Mouse (Mus musculus): ENCODE measurements around the gene Oxsr1.
"Not testable (repeated sequence)": the region's sequence is repeated elsewhere in the genome, so short reads cannot be mapped to it uniquely, and the experiment has no call there.

Oxsr1 gene

GRCm38 (mm10) chr9:119268588-119269145, 53.6 kb downstream of the Oxsr1 start:
- DNase-seq (ENCODE audit: low spot score) = no peak

- DNase-seq (ENCODE audit: low spot score) = no peak
Measured at GRCm38 (mm10) chr9:119268120-119268519, 54.1 kb downstream of the Oxsr1 start.

- DNase-seq (ENCODE audit: low spot score) = not testable (repeated sequence)
Measured at GRCm38 (mm10) chr9:119266121-119266395, 56.2 kb downstream of the Oxsr1 start.

DNA sequence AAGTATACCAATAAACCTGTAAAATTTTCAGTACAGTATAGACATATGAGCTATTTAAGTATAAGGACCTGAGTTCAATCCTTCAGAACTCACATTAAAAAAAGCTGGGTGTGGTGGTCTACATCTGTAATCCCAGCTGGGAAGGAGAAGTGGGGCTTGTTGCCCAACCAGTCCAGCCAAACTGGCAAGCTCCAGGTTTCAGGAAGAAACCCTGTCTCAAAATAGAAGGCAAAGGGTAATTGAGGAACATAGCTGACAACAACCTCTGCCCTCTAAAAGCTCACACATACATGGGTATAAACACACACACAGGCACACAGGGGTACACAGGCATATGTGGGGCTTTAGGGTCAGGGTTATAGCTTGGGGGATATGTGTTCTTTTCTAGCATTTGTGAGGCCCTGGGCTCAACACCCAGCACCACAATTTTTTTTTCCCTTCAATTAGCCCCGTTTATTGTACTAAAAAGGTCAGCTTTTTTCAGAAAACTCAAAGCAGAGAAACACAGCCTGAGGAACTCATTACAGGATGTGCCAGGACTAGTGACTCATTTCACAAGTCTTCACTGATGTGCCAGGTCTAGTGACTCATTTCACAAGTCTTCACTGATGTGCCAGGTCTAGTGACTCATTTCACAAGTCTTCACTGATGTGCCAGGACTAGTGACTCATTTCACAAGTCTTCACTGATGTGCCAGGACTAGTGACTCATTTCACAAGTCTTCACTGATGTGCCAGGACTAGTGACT, 56.7 kb downstream of the Oxsr1 start:
- not testable (repeated sequence) for DNase-seq (ENCODE audit: low spot score)

- DNase-seq (ENCODE audit: low spot score) = no peak
Measured at GRCm38 (mm10) chr9:119263067-119263466, 59.2 kb downstream of the Oxsr1 start.

- DNase-seq (ENCODE audit: low spot score) = no peak
Measured at GRCm38 (mm10) chr9:119260825-119261224, 61.4 kb downstream of the Oxsr1 start.

GRCm38 (mm10) chr9:119258785-119259184, 63.4 kb downstream of the Oxsr1 start:
- no peak for DNase-seq (ENCODE audit: low spot score)

DNA sequence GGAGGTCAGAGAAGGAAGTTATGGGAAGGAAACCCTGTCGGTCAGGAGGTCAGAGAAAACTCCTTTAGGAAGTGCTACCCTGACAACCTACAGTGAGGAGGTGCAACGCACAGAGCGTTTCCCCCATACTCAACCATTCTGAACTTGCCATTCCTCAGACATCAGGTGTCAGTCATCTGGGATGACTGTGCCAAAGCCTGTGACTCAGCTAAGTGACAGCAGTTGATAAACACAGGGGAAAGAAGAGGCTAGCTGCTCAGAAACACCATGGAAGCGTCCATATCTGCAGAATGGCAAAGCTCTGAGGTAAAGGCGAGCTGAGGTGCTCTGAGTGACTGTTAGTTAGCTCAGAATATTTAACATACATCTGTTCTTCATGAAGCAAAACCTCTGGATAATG, 64.1 kb downstream of the Oxsr1 start:
- DNase-seq (ENCODE audit: low spot score) = no peak

GRCm38 (mm10) chr9:119256161-119256560, 66.1 kb downstream of the Oxsr1 start:
- DNase-seq (ENCODE audit: low spot score) = no peak

GRCm38 (mm10) chr9:119255096-119255495, 67.1 kb downstream of the Oxsr1 start:
- DNase-seq (ENCODE audit: low spot score) = no peak

DNA sequence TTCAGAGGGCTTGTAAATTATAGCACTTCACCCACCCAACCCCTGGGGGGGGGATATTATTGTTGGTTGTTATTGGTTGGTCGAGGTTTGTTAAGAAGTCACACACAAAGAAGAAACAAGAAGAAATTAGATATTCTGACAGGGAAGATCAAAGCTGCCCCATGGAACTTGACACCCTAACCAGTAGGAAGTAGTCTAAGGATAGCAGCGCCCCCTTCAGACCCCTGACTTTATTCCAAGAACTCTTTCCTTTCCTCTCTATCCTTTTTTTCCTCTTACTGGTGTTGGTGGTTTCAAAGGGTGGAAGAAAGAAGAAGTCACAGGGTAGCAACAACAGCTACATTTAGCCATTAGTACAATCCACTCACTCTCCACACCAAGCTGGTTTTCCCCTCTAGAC, 68.0 kb downstream of the Oxsr1 start:
- no peak for DNase-seq (ENCODE audit: low spot score)

DNA sequence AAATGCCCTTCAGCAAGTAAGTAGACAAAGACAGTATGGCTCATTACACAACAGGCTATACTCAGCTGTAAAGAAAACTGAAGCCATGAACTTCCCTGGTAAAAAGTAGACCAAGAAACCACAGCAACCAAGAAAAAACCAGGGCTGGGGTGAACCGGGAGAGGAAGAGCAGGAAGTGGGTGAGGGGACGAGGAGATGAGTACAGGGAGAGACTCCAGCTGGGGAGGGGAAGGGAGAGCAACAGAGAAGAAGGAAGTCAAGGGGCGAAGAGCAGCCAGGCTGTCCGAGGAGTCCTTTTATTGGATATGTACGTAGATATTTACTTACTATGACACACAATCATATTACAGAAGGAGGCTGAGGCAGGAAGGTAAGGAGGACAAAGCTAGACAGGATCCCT, 74.2 kb downstream of the Oxsr1 start:
- DNase-seq (ENCODE audit: low spot score) = no peak

DNA sequence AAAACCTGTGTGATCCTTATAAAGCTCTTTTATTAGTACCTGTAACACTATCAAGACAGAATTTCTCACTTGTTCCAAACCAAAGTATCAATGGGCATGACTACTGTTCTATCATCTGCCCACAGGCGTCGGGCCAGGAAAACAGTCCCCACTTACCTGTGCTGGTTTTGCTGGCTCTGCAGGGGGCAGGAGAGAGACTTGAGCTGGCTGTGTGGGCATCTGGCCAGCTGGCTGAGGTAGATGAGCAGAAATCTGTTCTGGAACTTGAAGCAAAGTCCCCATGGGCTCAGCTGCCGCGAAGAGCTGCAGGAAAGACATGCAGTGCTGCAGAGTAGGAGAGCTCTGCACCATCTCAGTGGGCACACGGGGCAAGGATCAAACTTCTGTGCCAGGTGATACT, 75.4 kb downstream of the Oxsr1 start:
- DNase-seq (ENCODE audit: low spot score) = no peak

DNA sequence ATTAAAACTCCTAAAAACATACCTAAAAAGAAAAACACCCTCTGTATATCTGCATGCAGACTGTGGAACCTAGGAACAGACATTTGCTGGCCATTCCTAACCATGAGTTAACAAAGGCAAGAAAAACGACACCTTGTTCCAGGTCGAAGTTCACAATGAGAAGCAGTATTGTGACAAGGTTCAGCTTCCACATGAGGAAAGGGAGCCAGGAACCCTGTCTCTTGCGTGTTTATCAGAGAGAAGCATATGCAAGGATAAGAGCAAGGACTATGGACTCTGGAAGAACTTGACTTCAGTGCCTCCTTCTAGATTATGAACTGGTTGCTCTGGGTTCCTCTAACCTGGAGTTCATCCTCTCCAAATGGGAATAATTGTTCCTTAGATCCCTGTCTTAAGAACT, 78.2 kb downstream of the Oxsr1 start:
- no peak for DNase-seq (ENCODE audit: low spot score)

DNA sequence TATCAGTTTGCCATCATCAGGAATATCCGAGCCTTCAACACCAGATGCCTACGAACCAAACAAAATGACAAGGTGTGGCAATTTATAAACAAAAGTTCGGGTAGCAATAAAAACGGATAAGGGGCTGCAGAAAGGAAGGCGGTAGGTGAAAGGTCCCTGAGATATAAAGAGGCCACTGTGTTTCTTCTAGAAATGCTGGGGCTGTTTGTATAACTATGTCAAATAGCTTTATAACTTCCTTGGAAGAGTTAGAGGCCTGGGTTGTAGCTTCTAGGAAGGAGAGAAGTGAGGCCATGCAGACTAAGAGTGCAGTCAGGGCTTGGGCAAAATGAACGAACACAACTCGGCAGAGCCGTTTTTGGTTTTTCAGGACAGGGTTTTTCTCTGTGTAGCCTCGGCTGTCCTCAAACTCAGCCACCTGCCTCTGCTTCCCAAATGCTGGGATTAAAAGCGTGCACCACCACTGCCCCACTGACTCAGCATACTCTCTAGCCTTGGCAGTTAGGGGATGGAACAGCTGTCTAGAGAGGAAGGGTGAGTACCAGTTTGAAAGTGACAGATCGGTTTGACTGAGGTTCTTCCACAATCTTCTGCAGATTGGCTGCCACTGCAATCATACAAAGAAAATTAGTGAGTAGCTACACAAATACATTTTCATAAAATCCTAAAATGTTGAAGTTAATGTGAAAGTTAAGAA, 80.9 kb downstream of the Oxsr1 start:
- DNase-seq (ENCODE audit: low spot score) = no peak

GRCm38 (mm10) chr9:119240286-119240997, 81.8 kb downstream of the Oxsr1 start:
- no peak for DNase-seq (ENCODE audit: low spot score)

DNA sequence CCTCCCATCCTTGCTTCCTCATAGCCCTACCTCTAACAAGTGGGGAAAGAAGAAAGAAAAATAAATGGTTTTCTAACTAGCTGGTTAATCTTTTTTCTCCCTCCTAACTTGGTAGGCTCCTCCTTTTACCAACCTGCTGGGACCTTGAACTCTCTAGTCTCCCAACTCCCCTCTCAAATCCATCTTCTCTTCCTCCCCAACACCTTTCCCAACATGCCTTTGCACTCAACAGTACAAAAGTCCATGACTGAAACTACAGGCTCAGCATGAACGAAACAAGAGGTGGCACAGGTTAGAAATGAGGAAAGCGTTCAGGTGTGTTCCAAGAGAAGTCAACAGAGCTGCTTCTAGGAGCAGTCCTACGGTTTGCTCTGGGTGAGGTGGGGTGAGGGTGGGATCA, 83.0 kb downstream of the Oxsr1 start:
- no peak for DNase-seq (ENCODE audit: low spot score)

DNA sequence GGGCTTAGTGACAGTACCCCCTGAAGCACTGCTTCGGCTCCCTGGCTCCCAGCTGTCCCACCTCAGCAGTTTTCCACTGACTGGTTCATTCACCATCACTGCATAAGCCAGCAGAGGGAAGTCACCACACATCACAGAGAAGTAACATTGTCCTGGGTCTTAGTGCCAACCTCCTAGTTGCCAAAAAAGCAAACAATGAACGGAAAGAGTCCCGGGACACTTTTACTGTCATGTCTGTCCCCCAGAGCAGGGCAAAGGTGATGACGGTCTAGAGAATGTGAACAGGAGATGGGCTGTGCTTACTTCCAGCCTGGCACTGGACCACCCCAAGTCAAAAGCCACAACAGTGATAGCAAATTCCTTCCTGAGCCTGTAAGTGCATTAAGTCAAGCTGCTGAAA, 83.4 kb downstream of the Oxsr1 start:
- DNase-seq (ENCODE audit: low spot score) = no peak

DNA sequence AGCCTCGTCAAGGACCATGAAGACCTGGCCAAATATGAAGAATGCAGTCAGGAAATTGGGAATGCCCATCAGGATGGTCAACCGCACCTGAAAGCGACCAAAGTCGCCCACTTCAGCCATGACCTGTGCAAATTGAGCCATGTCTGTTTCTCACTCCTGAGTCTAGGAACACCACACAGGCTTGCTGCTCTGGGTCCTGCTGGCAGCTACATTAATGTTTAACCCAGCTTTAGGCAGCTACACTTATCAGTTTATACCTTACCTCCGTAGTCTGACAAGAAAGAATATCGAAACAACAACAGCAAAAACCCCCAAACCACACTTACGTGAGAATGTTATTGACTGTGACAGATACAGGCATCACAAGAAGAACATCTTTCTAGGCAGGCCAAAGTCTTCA, 90.7 kb downstream of the Oxsr1 start:
- DNase-seq (ENCODE audit: low spot score) = no peak

DNA sequence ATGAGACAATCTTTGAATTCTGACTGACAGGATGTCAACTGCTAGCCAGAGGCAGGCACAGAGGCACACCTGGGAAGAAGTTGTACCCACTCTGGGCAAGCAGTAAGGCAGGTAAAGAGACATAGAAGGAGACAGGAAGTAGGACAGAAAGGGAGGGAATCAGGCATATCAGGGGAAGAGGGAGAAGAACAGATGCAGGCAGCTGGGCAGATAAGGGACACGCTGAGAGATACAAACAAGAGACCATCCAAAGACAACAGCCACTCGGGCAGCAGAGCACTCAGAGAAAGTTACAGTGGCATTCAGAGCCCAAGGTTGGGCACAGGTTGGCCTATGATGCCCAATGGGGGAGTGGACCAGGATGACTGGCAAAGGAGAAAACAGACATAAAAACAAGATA, 91.4 kb downstream of the Oxsr1 start:
- DNase-seq (ENCODE audit: low spot score) = no peak

DNA sequence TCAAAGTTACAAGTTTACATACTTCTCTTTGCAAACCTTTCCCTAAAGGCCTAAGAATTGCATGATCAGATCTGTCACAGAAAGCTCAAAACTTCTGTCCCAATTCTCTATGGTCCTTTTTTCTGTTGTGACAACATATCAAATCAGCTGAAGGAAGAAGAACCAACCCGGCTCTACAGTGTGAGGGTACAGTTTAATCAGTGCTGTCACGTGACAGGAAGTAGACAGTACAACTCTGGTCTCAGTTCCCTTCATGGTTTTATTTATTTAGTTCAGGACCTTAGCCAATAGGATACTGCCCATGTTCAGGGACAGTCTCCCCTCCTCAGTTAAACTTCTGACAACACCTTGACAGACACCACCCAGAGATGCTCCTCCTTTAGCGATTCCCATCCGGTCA, 102.0 kb downstream of the Oxsr1 start:
- DNase-seq (ENCODE audit: low spot score) = no peak

GRCm38 (mm10) chr9:119219667-119220066, 102.6 kb downstream of the Oxsr1 start:
- DNase-seq (ENCODE audit: low spot score) = no peak

GRCm38 (mm10) chr9:119215341-119215740, 106.9 kb downstream of the Oxsr1 start:
- not testable (repeated sequence) for DNase-seq (ENCODE audit: low spot score)

Measured in ovary, adult 18-20 months (tissue).